Mouse (Mus musculus) liver, adult 2 months (tissue): Measurements from ENCODE around the gene 1700109H08Rik.

Experiments used
- CTCF ChIP-seq: fragments of 200-500 bp; IDR thresholded peaks from 2 replicates; pipeline ENCODE4 v1.5.1; 2011; ENCODE audit warnings: low read depth, low read length, control low read depth
- POLR2A ChIP-seq: fragments of 200-500 bp; IDR thresholded peaks from 2 replicates; pipeline ENCODE4 v1.6.1; 2011; ENCODE audit warnings: low read length, control low read depth; ENCODE audit not compliant: insufficient read depth; ENCODE audit errors: extremely low read depth

DNA sequence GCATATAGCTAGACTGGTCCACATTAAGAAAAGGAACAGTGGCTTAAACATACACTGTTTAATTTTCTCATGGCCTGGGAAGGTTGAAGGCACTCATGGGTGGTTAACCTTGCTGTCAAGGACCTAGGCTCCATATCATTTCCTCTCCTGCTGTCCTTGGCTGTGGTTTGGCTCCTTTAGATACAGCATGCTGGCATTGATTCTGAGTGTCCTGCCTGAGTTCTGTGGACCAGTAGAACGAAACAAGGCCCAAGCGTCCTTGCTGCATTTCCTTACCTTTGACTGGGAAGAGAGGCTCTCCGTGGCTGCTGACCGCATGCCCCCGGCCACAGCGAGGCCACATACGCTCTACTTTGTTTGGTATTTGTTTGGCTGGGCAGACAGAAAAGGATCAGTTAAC, 37.9 kb downstream of the 1700109H08Rik start:
- TF ChIP-seq POLR2A, result no peak
- no peak for TF ChIP-seq CTCF
